Mouse (Mus musculus) heart, embryonic 16.5 days (tissue): ENCODE results near the gene Ddx24. TPM values are rescaled to one million over a fixed set of nuclear protein-coding genes. Genes with fewer than 3 reads are reported as not detected.

Experiments
- ATAC-seq: fragments of 200-750 bp; cut with Nextera tagmentation; replicated peaks from 2 replicates; pipeline ENCODE4 v1.8.0; 2017; ENCODE audit warnings: moderate number of reproducible peaks; ENCODE audit not compliant: insufficient read depth, low FRiP score; ENCODE audit errors: extremely low read depth
- H3K27ac ChIP-seq: fragments of 300-500 bp; sonication (generic); 2 replicates; pipeline ENCODE4 v1.5.1; 2014; ENCODE audit warnings: mild to moderate bottlenecking, low read length, control low read depth, moderate library complexity
- H3K27me3 ChIP-seq: fragments of 300-500 bp; sonication (generic); 2 replicates; pipeline ENCODE4 v1.6.1; 2014; ENCODE audit warnings: low read length, mixed read lengths; ENCODE audit not compliant: control insufficient read depth, insufficient read depth
- H3K36me3 ChIP-seq: fragments of 300-500 bp; sonication (generic); 2 replicates; pipeline ENCODE4 v1.6.1; 2014; ENCODE audit not compliant: control insufficient read depth, insufficient read depth
- H3K4me1 ChIP-seq: fragments of 300-500 bp; sonication (generic); 2 replicates; pipeline ENCODE4 v1.6.1; 2014; ENCODE audit warnings: low read length, mixed read lengths; ENCODE audit not compliant: control insufficient read depth, insufficient read depth
- H3K4me2 ChIP-seq: fragments of 300-500 bp; sonication (generic); 2 replicates; pipeline ENCODE4 v1.6.1; 2014; ENCODE audit warnings: low read depth, mild to moderate bottlenecking, control low read depth, low read length
- H3K4me3 ChIP-seq: fragments of 300-500 bp; sonication (generic); 2 replicates; pipeline ENCODE4 v1.5.1; 2014; ENCODE audit warnings: mild to moderate bottlenecking, control low read depth, low read length
- H3K9ac ChIP-seq: fragments of 300-500 bp; sonication (generic); 2 replicates; pipeline ENCODE4 v1.6.1; 2014; ENCODE audit warnings: low read length, control low read depth
- H3K9me3 ChIP-seq: fragments of 300-500 bp; sonication (generic); replicated peaks from 2 replicates; pipeline ENCODE4 v1.6.1; 2016; ENCODE audit warnings: low read length; ENCODE audit not compliant: control insufficient read depth
- WGBS: fragments of 180-500 bp; shearing (Covaris S2); extraction: QIAGEN DNeasy Blood & Tissue Kit; methylation state at CpG from one replicate; pipeline ENCODE4 v1.1.7; 2014; 5-methylcytosine and 5-hydroxymethylcytosine counted together
- polyA plus RNA-seq: library from polyadenylated mRNA; unstranded; fragments of >200 nt; fragmentation: Nextera tagmentation; extraction: Ambion mirVana; gene quantifications from 2 replicates; pipeline ENCODE4 v1.2.1, GENCODE M21; 2015

Gene Ddx24
- polyA plus RNA-seq, 1 experiment from 2014 or later: 66.9 TPM

DNA sequence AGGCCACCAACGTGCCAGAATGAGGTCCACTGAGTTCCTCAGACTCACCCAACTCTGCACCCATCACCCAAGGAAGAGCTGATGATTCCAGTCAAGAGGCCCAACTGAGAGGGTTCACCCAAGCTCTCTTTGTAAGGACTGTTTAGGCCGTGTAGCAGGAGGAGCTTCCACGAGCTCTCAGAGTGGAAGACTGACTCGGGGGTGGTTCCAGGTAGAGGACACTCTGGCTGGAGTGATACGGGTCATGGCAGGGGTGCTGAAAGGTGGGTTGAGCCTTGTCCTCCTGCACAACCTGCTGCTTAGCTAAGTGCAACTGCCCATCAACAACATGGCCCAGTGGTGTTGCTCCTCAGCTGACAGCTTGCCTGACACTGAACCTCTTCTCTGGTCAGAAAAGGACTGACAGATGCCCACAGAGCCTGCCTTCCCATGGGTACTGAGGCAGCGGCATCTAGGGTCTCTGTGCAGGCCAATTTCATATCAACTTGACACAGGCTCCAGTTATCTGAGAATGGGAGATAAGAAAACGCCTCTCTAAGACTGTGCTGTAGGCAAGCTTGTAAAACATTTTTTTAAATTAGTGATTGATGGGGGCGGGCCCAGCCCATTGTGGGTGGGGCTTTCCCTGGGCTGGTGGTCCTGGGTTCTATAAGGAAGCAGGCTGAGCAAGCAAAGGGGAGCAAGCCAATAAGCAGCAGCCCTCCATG, 51.9 kb downstream of the Ddx24 start:
- 46% methylated on average over 8 of the region's 8 CpGs for WGBS
- Histone ChIP-seq H3K36me3 (no peaks in the 10 kb centered on the region), H3K9me3 (no peaks in the 10 kb centered on the region), H3K4me2 (no peak overlapping the region), H3K4me3 (no peak overlapping the region), H3K27ac (no peak overlapping the region), H3K4me1 (no peaks in the 10 kb centered on the region), H3K27me3 (no peaks in the 10 kb centered on the region), H3K9ac (no peak overlapping the region)
- no peak for ATAC-seq

GRCm38 (mm10) chr12:103371711-103372110, 53.9 kb downstream of the Ddx24 start:
- no peak overlapping the region for H3K27ac ChIP-seq
- H3K27me3 ChIP-seq: no peaks in the 10 kb centered on the region
- H3K4me3 ChIP-seq: no peak overlapping the region
- H3K36me3 ChIP-seq: no peaks in the 10 kb centered on the region
- no peak for ATAC-seq
- 24% methylated on average over 6 of the region's 6 CpGs for WGBS
- H3K9me3 ChIP-seq: no peaks in the 10 kb centered on the region
- H3K4me1 ChIP-seq: peaks cover 3% of the 10 kb centered on the region; the same call in 1 of the 2 replicates
- H3K9ac ChIP-seq: no peak overlapping the region
- no peak overlapping the region for H3K4me2 ChIP-seq

- H3K4me2 ChIP-seq: no peak overlapping the region
Measured at GRCm38 (mm10) chr12:103370861-103371260, 54.8 kb downstream of the Ddx24 start.

GRCm38 (mm10) chr12:103368777-103369176, 56.9 kb downstream of the Ddx24 start:
- WGBS: 53% methylated on average over 2 of the region's 2 CpGs

More at GRCm38 (mm10) chr12:103370861-103371260, 54.8 kb downstream of the Ddx24 start:
- Histone ChIP-seq H3K9me3 (no peaks in the 10 kb centered on the region), H3K36me3 (no peaks in the 10 kb centered on the region), H3K27ac (no peak overlapping the region), H3K9ac (no peak overlapping the region), H3K4me3 (no peak overlapping the region), H3K27me3 (no peaks in the 10 kb centered on the region), H3K4me1 (peaks cover 3% of the 10 kb centered on the region; the same call in 1 of the 2 replicates)
- no peak for ATAC-seq
- WGBS: 71% methylated on average over 4 of the region's 4 CpGs

GRCm38 (mm10) chr12:103368326-103368669, 57.3 kb downstream of the Ddx24 start:
- Histone ChIP-seq H3K9ac (peak overlapping the region; percentile 52), H3K4me3 (no peak overlapping the region; the same call in 1 of the 2 replicates)

More at GRCm38 (mm10) chr12:103368777-103369176, 56.9 kb downstream of the Ddx24 start:
- no peak for ATAC-seq
- no peaks in the 10 kb centered on the region for H3K27me3 ChIP-seq
- H3K27ac ChIP-seq: no peak overlapping the region
- no peak overlapping the region for H3K9ac ChIP-seq
- H3K4me2 ChIP-seq: no peak overlapping the region
- H3K4me3 ChIP-seq: no peak overlapping the region
- no peaks in the 10 kb centered on the region for H3K9me3 ChIP-seq
- H3K4me1 ChIP-seq: peaks cover 3% of the 10 kb centered on the region; the same call in 1 of the 2 replicates
- no peaks in the 10 kb centered on the region for H3K36me3 ChIP-seq

GRCm38 (mm10) chr12:103367620-103368325, 57.9 kb downstream of the Ddx24 start:
- Histone ChIP-seq H3K4me2 (peak overlapping the region; percentile 55), H3K36me3 (no peaks in the 10 kb centered on the region), H3K27ac (no peak overlapping the region), H3K9ac (peak overlapping the region; percentile 52), H3K9me3 (no peaks in the 10 kb centered on the region), H3K4me1 (peaks cover 7% of the 10 kb centered on the region), H3K4me3 (no peak overlapping the region; the same call in 1 of the 2 replicates), H3K27me3 (no peaks in the 10 kb centered on the region)
- 13% methylated on average over 18 of the region's 18 CpGs for WGBS
- ATAC-seq: peak; percentile 63; the same call in 1 of the 2 replicates

More at GRCm38 (mm10) chr12:103368326-103368669, 57.3 kb downstream of the Ddx24 start:
- WGBS: 72% methylated on average over 7 of the region's 7 CpGs
- H3K4me2 ChIP-seq: peak overlapping the region; percentile 55; the same call in 1 of the 2 replicates
- no peak for ATAC-seq
- no peaks in the 10 kb centered on the region for H3K9me3 ChIP-seq
- peaks cover 3% of the 10 kb centered on the region; the same call in 1 of the 2 replicates for H3K4me1 ChIP-seq
- H3K36me3 ChIP-seq: no peaks in the 10 kb centered on the region
- H3K27me3 ChIP-seq: no peaks in the 10 kb centered on the region
- H3K27ac ChIP-seq: no peak overlapping the region

DNA sequence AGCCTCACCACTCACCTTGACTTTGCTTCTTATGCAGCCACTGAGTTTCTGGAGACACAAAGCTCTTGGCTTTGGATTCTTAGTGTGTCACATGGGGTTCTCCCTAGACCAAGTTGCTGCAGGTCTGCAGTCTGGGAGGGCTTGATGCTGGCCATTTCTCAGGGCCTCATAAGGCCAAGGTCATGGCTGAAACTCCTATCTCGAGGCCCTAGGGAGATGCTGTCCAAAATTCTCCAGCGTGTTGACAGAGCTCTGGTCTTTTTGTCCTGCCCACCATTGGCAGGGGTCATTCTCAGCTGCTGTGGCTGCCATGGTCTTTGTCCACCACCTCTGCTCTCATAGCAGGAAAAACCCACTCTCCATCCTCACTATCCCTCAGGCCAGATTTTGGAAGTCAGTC, 58.5 kb downstream of the Ddx24 start:
- Histone ChIP-seq H3K4me2 (no peak overlapping the region), H3K27me3 (no peaks in the 10 kb centered on the region), H3K4me3 (no peak overlapping the region), H3K4me1 (peaks cover 12% of the 10 kb centered on the region), H3K9me3 (no peaks in the 10 kb centered on the region), H3K27ac (no peak overlapping the region), H3K36me3 (no peaks in the 10 kb centered on the region), H3K9ac (no peak overlapping the region)
- 49% methylated on average over 2 of the region's 2 CpGs for WGBS
- no peak for ATAC-seq

DNA sequence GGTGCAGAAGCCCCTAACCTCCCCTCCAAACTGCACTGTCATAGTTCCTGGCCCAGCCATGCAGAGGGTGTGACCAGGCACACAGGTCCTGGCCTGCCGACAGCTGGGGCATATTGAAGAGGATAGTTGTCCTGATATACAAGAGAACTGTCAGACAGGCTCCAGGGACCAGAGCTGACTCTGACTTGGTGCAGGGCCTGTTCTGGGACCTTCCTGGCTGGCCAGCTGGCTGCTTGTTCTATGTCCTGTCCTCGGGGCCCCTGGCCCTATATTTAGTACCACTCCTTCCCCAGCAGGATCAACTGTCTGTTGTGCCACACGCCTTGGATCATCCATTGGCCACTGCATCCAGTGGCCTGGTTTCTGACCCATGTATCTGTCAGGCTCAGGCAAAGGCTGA, 63.3 kb downstream of the Ddx24 start:
- H3K4me1 ChIP-seq: peaks cover 29% of the 10 kb centered on the region
- peak overlapping the region; percentile 38 for H3K27ac ChIP-seq
- no peak overlapping the region for H3K4me2 ChIP-seq
- no peaks in the 10 kb centered on the region for H3K9me3 ChIP-seq
- H3K36me3 ChIP-seq: no peaks in the 10 kb centered on the region
- 0 out of 2 replicates have a peak, but pooled peaks have one; percentile 39 for ATAC-seq
- no peak overlapping the region for H3K4me3 ChIP-seq
- H3K27me3 ChIP-seq: no peaks in the 10 kb centered on the region
- no peak overlapping the region; the same call in 1 of the 2 replicates for H3K9ac ChIP-seq
- 33% methylated on average over 3 of the region's 3 CpGs for WGBS
